Mouse (Mus musculus) heart, adult 18-20 months (tissue): ENCODE results near the gene Dohh. TPM values are rescaled to one million over a fixed set of nuclear protein-coding genes. Genes with fewer than 3 reads are reported as not detected.

Source experiments
- DNase-seq, 2 experiments: peaks; one replicate each; pipeline ENCODE4 v3.0.0; 2021 to 2022; ENCODE audit warnings: mixed read lengths in 1 of 2
- total RNA-seq, 2 experiments: library from RNA; stranded (reverse); gene quantifications; 2 replicates each; pipeline ENCODE4 v1.2.3; 2021

Dohh gene
- total RNA-seq, 2 experiments from 2014 or later: 49.9 to 59.6 TPM

GRCm38 (mm10) chr10:81418216-81419070 is 34.2 kb downstream of the Dohh start:
- peak in 1 of 2 experiments; percentile 1 for DNase-seq

GRCm38 (mm10) chr10:81419111-81419928 is 35.1 kb downstream of the Dohh start:
- peak in 1 of 2 experiments; percentile 2 for DNase-seq

GRCm38 (mm10) chr10:81420191-81420767 is 36.1 kb downstream of the Dohh start:
- peak in 1 of 2 experiments; percentile 21 for DNase-seq

- DNase-seq: peak; percentile 4 to 50
Observed at GRCm38 (mm10) chr10:81421041-81421796, 37.0 kb downstream of the Dohh start.

GRCm38 (mm10) chr10:81421797-81422100 is 37.5 kb downstream of the Dohh start:
- peak in 1 of 2 experiments; percentile 70 for DNase-seq

- DNase-seq: peak in 1 of 2 experiments; percentile 11
Observed at GRCm38 (mm10) chr10:81422191-81422590, 38.0 kb downstream of the Dohh start.

- DNase-seq: peak in 1 of 2 experiments; percentile 16
Observed at GRCm38 (mm10) chr10:81422661-81423217, 38.5 kb downstream of the Dohh start.

- DNase-seq: peak; percentile 5 to 9
Observed at GRCm38 (mm10) chr10:81423476-81424245, 39.4 kb downstream of the Dohh start.

GRCm38 (mm10) chr10:81424246-81425051 is 40.2 kb downstream of the Dohh start:
- peak; percentile 80 to 86 for DNase-seq

- peak; percentile 72 to 74 for DNase-seq
Observed at GRCm38 (mm10) chr10:81425236-81425850, 41.1 kb downstream of the Dohh start.

- peak; percentile 41 to 57 for DNase-seq
Observed at GRCm38 (mm10) chr10:81426081-81426671, 41.9 kb downstream of the Dohh start.

- peak; percentile 84 for DNase-seq
Observed at GRCm38 (mm10) chr10:81426897-81427296, 42.7 kb downstream of the Dohh start.

GRCm38 (mm10) chr10:81427327-81427726 is 43.1 kb downstream of the Dohh start:
- no peak for DNase-seq

- peak in 1 of 2 experiments; percentile 16 for DNase-seq
Observed at GRCm38 (mm10) chr10:81427804-81428506, 43.7 kb downstream of the Dohh start.

- no peak for DNase-seq
Observed at GRCm38 (mm10) chr10:81428507-81428870, 44.3 kb downstream of the Dohh start.

- DNase-seq: no peak
Observed at GRCm38 (mm10) chr10:81429092-81429491, 44.9 kb downstream of the Dohh start.

- peak; percentile 94 to 96 for DNase-seq
Observed at GRCm38 (mm10) chr10:81429605-81430061, 45.4 kb downstream of the Dohh start.

- DNase-seq: peak; percentile 86 to 92
Observed at GRCm38 (mm10) chr10:81430141-81430830, 46.1 kb downstream of the Dohh start.
